Mouse (Mus musculus) intestine, postnatal 0 days (tissue): Measurements from ENCODE around the gene Nxpe5. TPM values are rescaled to one million over a fixed set of nuclear protein-coding genes. Genes with fewer than 3 reads are reported as not detected.

Source experiments
- ATAC-seq: fragments of 200-750 bp; cut with Nextera tagmentation; 2 replicates; pipeline ENCODE4 v1.8.0; 2017; ENCODE audit warnings: mild to moderate bottlenecking, moderate TSS enrichment, moderate library complexity
- H3K27ac ChIP-seq: fragments of 300-500 bp; sonication (generic); 2 replicates; pipeline ENCODE4 v1.5.1; 2014; ENCODE audit warnings: mild to moderate bottlenecking, low read depth, low read length, moderate library complexity
- H3K27me3 ChIP-seq: fragments of 300-500 bp; sonication (generic); replicated peaks from 2 replicates; pipeline ENCODE4 v1.6.1; 2014; ENCODE audit warnings: low read length, mixed read lengths; ENCODE audit not compliant: control insufficient read depth, insufficient read depth
- H3K36me3 ChIP-seq: fragments of 300-500 bp; sonication (generic); 2 replicates; pipeline ENCODE4 v1.6.1; 2014; ENCODE audit warnings: mild to moderate bottlenecking, moderate library complexity; ENCODE audit not compliant: control insufficient read depth, insufficient read depth
- H3K4me1 ChIP-seq: fragments of 300-500 bp; sonication (generic); replicated peaks from 2 replicates; pipeline ENCODE4 v1.6.1; 2014; ENCODE audit warnings: antibody characterized with exemption, low read length, mixed read lengths; ENCODE audit not compliant: control insufficient read depth, insufficient read depth
- H3K4me2 ChIP-seq: fragments of 300-500 bp; sonication (generic); replicated peaks from 2 replicates; pipeline ENCODE4 v1.6.1; 2014; ENCODE audit warnings: low read depth, mild to moderate bottlenecking, moderate library complexity
- H3K4me3 ChIP-seq: fragments of 300-500 bp; sonication (generic); 2 replicates; pipeline ENCODE4 v1.5.1; 2014; ENCODE audit warnings: low read depth, low read length
- H3K9ac ChIP-seq: fragments of 300-500 bp; sonication (generic); 2 replicates; pipeline ENCODE4 v1.6.1; 2014; ENCODE audit warnings: mild to moderate bottlenecking, low read depth, low read length
- H3K9me3 ChIP-seq: fragments of 300-500 bp; sonication (generic); 2 replicates; pipeline ENCODE4 v1.6.1; 2016; ENCODE audit warnings: mixed run types; ENCODE audit not compliant: control insufficient read depth
- CTCF ChIP-seq: sonication (generic); IDR thresholded peaks from 2 replicates; pipeline ENCODE4 v1.5.1; 2016; ENCODE audit warnings: low read depth, mild to moderate bottlenecking, control low read depth, antibody characterized with exemption, moderate library complexity
- WGBS: fragments of 180-500 bp; shearing (Covaris S2); extraction: QIAGEN DNeasy Blood & Tissue Kit; methylation state at CpG from one replicate; pipeline ENCODE4 v1.1.7; 2014; 5-methylcytosine and 5-hydroxymethylcytosine counted together
- polyA plus RNA-seq: library from polyadenylated mRNA; unstranded; fragments of >200 nt; fragmentation: Nextera tagmentation; extraction: Ambion mirVana; gene quantifications from 2 replicates; pipeline ENCODE4 v1.2.1, GENCODE M21; 2015

The Nxpe5 gene
- polyA plus RNA-seq, result 0.07 and 0.12 TPM in 2 replicates

GRCm38 (mm10) chr5:138225700-138226099 lies at the start of gene Nxpe5:
Nxpe5 (plus strand) TSS chr5:138225898.
- Histone ChIP-seq H3K27ac (no peak within 1 kb of the TSS), H3K9ac (no peak within 1 kb of the TSS), H3K9me3 (no peaks in the 10 kb centered on the region), H3K27me3 (no peaks in the 10 kb centered on the region), H3K4me1 (no peaks in the 10 kb centered on the region), H3K4me2 (no peak within 1 kb of the TSS), H3K4me3 (no peak within 1 kb of the TSS), H3K36me3 (no peaks in the 10 kb centered on the region)
- WGBS, result 58% methylated on average over 2 of the region's 2 CpGs
- no peak for ATAC-seq
- no peak for TF ChIP-seq CTCF

- under 1% methylated on average over 31 of the region's 31 CpGs for WGBS
- Histone ChIP-seq H3K9ac (peak within 1 kb of the TSS; percentile 72), H3K4me2 (peak within 1 kb of the TSS; percentile 68), H3K27ac (peak within 1 kb of the TSS; percentile 47; the same call in 1 of the 2 replicates), H3K4me1 (0 out of 2 replicates have a peak, but pooled peaks cover 4% of the 10 kb centered on the region), H3K4me3 (peak within 1 kb of the TSS; percentile 68), H3K36me3 (peaks cover 16% of the 10 kb centered on the region), H3K27me3 (no peaks in the 10 kb centered on the region), H3K9me3 (no peaks in the 10 kb centered on the region)
- peak; percentile 82 for ATAC-seq
- no peak for TF ChIP-seq CTCF
Measured at GRCm38 (mm10) chr5:138186950-138187638, 38.6 kb upstream of the Nxpe5 start, which contains the start of the genes Taf6 and Cnpy4. Taf6 (minus strand) TSS chr5:138187451. Cnpy4 (plus strand) TSS chr5:138187485.

GRCm38 (mm10) chr5:138187661-138188306 lies 37.9 kb upstream of the Nxpe5 start:
- Histone ChIP-seq H3K4me3 (peak overlapping the region; percentile 68), H3K27me3 (no peaks in the 10 kb centered on the region), H3K27ac (peak overlapping the region; percentile 47; the same call in 1 of the 2 replicates), H3K9me3 (no peaks in the 10 kb centered on the region), H3K36me3 (peaks cover 12% of the 10 kb centered on the region; the same call in 1 of the 2 replicates), H3K4me1 (0 out of 2 replicates have a peak, but pooled peaks cover 4% of the 10 kb centered on the region), H3K4me2 (peak overlapping the region; percentile 68), H3K9ac (peak overlapping the region; percentile 54)
- peak; percentile 81 for ATAC-seq
- under 1% methylated on average over 10 of the region's 10 CpGs for WGBS
- no peak for TF ChIP-seq CTCF

GRCm38 (mm10) chr5:138193771-138194727 lies 31.6 kb upstream of the Nxpe5 start, which contains the start of gene Mblac1:
Mblac1 (plus strand) TSS chr5:138194314.
- no peaks in the 10 kb centered on the region for H3K27me3 ChIP-seq
- H3K4me3 ChIP-seq, result peak within 1 kb of the TSS; percentile 64
- no peaks in the 10 kb centered on the region for H3K9me3 ChIP-seq
- TF ChIP-seq CTCF, result 0 out of 2 replicates have a peak, but pooled peaks have one; percentile 16
- H3K36me3 ChIP-seq, result peaks cover 3% of the 10 kb centered on the region; the same call in 1 of the 2 replicates
- peak within 1 kb of the TSS; percentile 54; the same call in 1 of the 2 replicates for H3K27ac ChIP-seq
- peak; percentile 79 for ATAC-seq
- no peaks in the 10 kb centered on the region for H3K4me1 ChIP-seq
- WGBS, result 7% methylated on average over 54 of the region's 54 CpGs
- H3K9ac ChIP-seq, result peak within 1 kb of the TSS; percentile 60
- peak within 1 kb of the TSS; percentile 95 for H3K4me2 ChIP-seq

GRCm38 (mm10) chr5:138194755-138195345 lies 30.8 kb upstream of the Nxpe5 start:
- peak overlapping the region; percentile 64 for H3K4me3 ChIP-seq
- 4% methylated on average over 29 of the region's 29 CpGs for WGBS
- H3K27me3 ChIP-seq, result no peaks in the 10 kb centered on the region
- ATAC-seq, result peak; percentile 24; the same call in 1 of the 2 replicates
- H3K9me3 ChIP-seq, result no peaks in the 10 kb centered on the region
- peaks cover 3% of the 10 kb centered on the region; the same call in 1 of the 2 replicates for H3K36me3 ChIP-seq
- H3K9ac ChIP-seq, result peak overlapping the region; percentile 60
- no peak for TF ChIP-seq CTCF
- H3K27ac ChIP-seq, result peak overlapping the region; percentile 54; the same call in 1 of the 2 replicates
- no peaks in the 10 kb centered on the region for H3K4me1 ChIP-seq
- H3K4me2 ChIP-seq, result peak overlapping the region; percentile 95
